In genomic region chr10:3801254-3801653, GRCm38 (mm10) we compare ENCODE assay signal across 26 mouse cellular contexts.
DNase-seq lines count a peak whose midpoint lies in the region; ATAC-seq and TF ChIP-seq lines count a peak whose summit lies in the region.
"Had no signal": no experiment of that assay in that cellular context is flagged by ENCODE, and none has a peak within 500 bp of the region (broad histone marks: within the 10 kb centered on the region; RNA-seq: fewer than 3 reads in every experiment).

No protein-coding gene starts in this region.

- H3K9me3 ChIP-seq in kidney, embryonic 15.5 days (replicated peaks), result no peaks in the 10 kb centered on the region
- H3K9me3 ChIP-seq in CH12.LX (replicated peaks; ENCODE audit: low read length), result no peaks in the 10 kb centered on the region
- H3K9me3 ChIP-seq: embryonic facial prominence, embryonic 13.5 days; forebrain, embryonic 13.5 days; heart, embryonic 15.5 days; liver, embryonic 13.5 days; lung, embryonic 15.5 days; midbrain, embryonic 15.5 days; neural tube, embryonic 15.5 days had no signal

- no peaks in the 10 kb centered on the region for H3K79me2 ChIP-seq in CH12.LX (replicated peaks; ENCODE audit: control insufficient read depth, extremely low read depth, insufficient read depth, poor library complexity, severe bottlenecking)

- H3K4me3 ChIP-seq in gastrocnemius, adult 2 months, result no peak overlapping the region
- no peak overlapping the region for H3K4me3 ChIP-seq in kidney, embryonic 15.5 days (replicated peaks)
- H3K4me3 ChIP-seq in CH12.LX (replicated peaks in 1 of 3; ENCODE audit: low read depth in 2 of 3, low read length in 2 of 3, poor library complexity in 1 of 3), result no peak overlapping the region
- H3K4me3 ChIP-seq: embryonic facial prominence, embryonic 13.5 days; erythroblast, embryonic 14.5 days; forebrain, embryonic 13.5 days; heart, embryonic 15.5 days; liver, embryonic 13.5 days; lung, embryonic 15.5 days; midbrain, embryonic 15.5 days; neural tube, embryonic 15.5 days had no signal

- intact Hi-C loops in gastrocnemius, adult 2 months (cut with DNase I), result no loop called here

- no peak for ATAC-seq in kidney, embryonic 15.5 days (replicated peaks; ENCODE audit: low FRiP score)
- ATAC-seq in Patski, result no peak
- ATAC-seq: forebrain, embryonic 13.5 days; hindbrain, embryonic 16.5 days; midbrain, embryonic 15.5 days had no signal

- TF ChIP-seq CTCF in gastrocnemius, adult 2 months (IDR thresholded peaks at IDR 0.05), result peak; percentile 33
- TF ChIP-seq CTCF in CH12.LX (conservative IDR thresholded peaks at IDR 0.05 in 1 of 2, IDR thresholded peaks at IDR 0.05 in 1 of 2; ENCODE audit: low read depth in 2 of 2, low read length in 2 of 2) (peak in 1 of 2 experiments; percentile 33; a peak in 2 of 4 replicates), Patski (IDR thresholded peaks at IDR 0.05) (peak; percentile 13)

- no peak for TF ChIP-seq EP300 in CH12.LX (IDR thresholded peaks at IDR 0.05; ENCODE audit: low read length)

- TF ChIP-seq RAD21 in CH12.LX (IDR thresholded peaks at IDR 0.05; ENCODE audit: low read depth, low read length), result peak; percentile 24

- WGBS in kidney, embryonic 15.5 days, result 78% methylated on average over 6 of the region's 6 CpGs

- H3K36me3 ChIP-seq in kidney, embryonic 15.5 days, result 0 out of 2 replicates have a peak, but pooled peaks cover 6% of the 10 kb centered on the region
- H3K36me3 ChIP-seq in CH12.LX (replicated peaks in 1 of 2; ENCODE audit: control insufficient read depth in 1 of 2, insufficient read depth in 1 of 2, low read length in 1 of 2), result no peaks in the 10 kb centered on the region
- H3K36me3 ChIP-seq: heart, embryonic 15.5 days; liver, embryonic 13.5 days; lung, embryonic 15.5 days; midbrain, embryonic 15.5 days; neural tube, embryonic 15.5 days had no signal

- H3K4me2 ChIP-seq in kidney, embryonic 15.5 days, result no peak overlapping the region
- H3K4me2 ChIP-seq in CH12.LX (ENCODE audit: insufficient read depth, low read depth, poor library complexity, severe bottlenecking), result no peak overlapping the region
- H3K4me2 ChIP-seq: embryonic facial prominence, embryonic 13.5 days; forebrain, embryonic 13.5 days; heart, embryonic 15.5 days; liver, embryonic 13.5 days; lung, embryonic 15.5 days; midbrain, embryonic 15.5 days; neural tube, embryonic 15.5 days had no signal

- no peak for TF ChIP-seq POLR2A in CH12.LX (IDR thresholded peaks at IDR 0.05; ENCODE audit: low read depth, low read length)

- dilution Hi-C loops in CH12.LX (cut with MboI; ENCODE audit: extremely low pct_ligation_motif_present, extremely low pct_unique_long_range_greater_than_20kb, low sequenced_read_pairs), result no loop called here

- POLR2A ChIA-PET in Patski (lab: Charles Lee), result no interaction called here

- CTCF ChIA-PET in Patski (lab: Charles Lee), result no interaction called here

- in situ Hi-C loops in CH12.LX (cut with MboI; ENCODE audit: low pct_ligation_motif_present, low pct_unique_long_range_greater_than_20kb, low sequenced_read_pairs) (no loop called here), Patski (cut with MboI; ENCODE audit: low pct_unique_long_range_greater_than_20kb) (no loop called here)

- H3K9ac ChIP-seq in kidney, embryonic 15.5 days, result no peak overlapping the region
- no peak overlapping the region for H3K9ac ChIP-seq in CH12.LX (ENCODE audit: insufficient read depth, low read depth)
- H3K9ac ChIP-seq: embryonic facial prominence, embryonic 13.5 days; forebrain, embryonic 13.5 days; heart, embryonic 15.5 days; liver, embryonic 13.5 days; lung, embryonic 15.5 days; midbrain, embryonic 15.5 days; neural tube, embryonic 15.5 days had no signal

- H3K27ac ChIP-seq in gastrocnemius, adult 2 months, result no peak overlapping the region
- H3K27ac ChIP-seq in kidney, embryonic 15.5 days, result no peak overlapping the region
- H3K27ac ChIP-seq in CH12.LX (ENCODE audit: insufficient read depth, low read depth), result no peak overlapping the region
- H3K27ac ChIP-seq: embryonic facial prominence, embryonic 13.5 days; forebrain, embryonic 13.5 days; heart, embryonic 15.5 days; liver, embryonic 13.5 days; lung, embryonic 15.5 days; macrophage; midbrain, embryonic 15.5 days; neural tube, embryonic 15.5 days had no signal

- no peaks in the 10 kb centered on the region for H3K27me3 ChIP-seq in kidney, embryonic 15.5 days
- no peaks in the 10 kb centered on the region for H3K27me3 ChIP-seq in CH12.LX (replicated peaks)
- H3K27me3 ChIP-seq in Patski, result peaks cover 3% of the 10 kb centered on the region
- H3K27me3 ChIP-seq: embryonic facial prominence, embryonic 13.5 days; forebrain, embryonic 13.5 days; heart, embryonic 15.5 days; liver, embryonic 13.5 days; lung, embryonic 15.5 days; midbrain, embryonic 15.5 days; neural tube, embryonic 15.5 days had no signal

- no peak for DNase-seq in gastrocnemius, adult 2 months
- DNase-seq in gastrocnemius, postnatal 4 days (ENCODE audit: low spot score in 2 of 2), result no peak
- peak; percentile 26 for DNase-seq in kidney, postnatal 10 days
- peak; percentile 15 for DNase-seq in CH12.LX (ENCODE audit: extremely low read depth)
- DNase-seq in Patski (ENCODE audit: low read depth, low spot score), result no peak
- no peak for DNase-seq in layer of hippocampus, adult 8-10 months (ENCODE audit: low spot score in 2 of 2)
- no peak for DNase-seq in neural tube, embryonic 10.5 days (ENCODE audit: extremely low spot score, low spot score)
- DNase-seq: adrenal gland, postnatal 25 days; cerebellum, adult 8-10 months; cerebellum, postnatal 36 days; embryo, embryonic 11 days; gastrocnemius, postnatal 10 days; kidney, adult 11 months; kidney, postnatal 14 days; liver, embryonic 13.5 days; thymus, adult 2 months had no signal

- no peaks in the 10 kb centered on the region for H3K4me1 ChIP-seq in kidney, embryonic 15.5 days
- peaks cover 2 to 3% of the 10 kb centered on the region in 2 experiments; a peak in 1 of 4 replicates for H3K4me1 ChIP-seq in CH12.LX (ENCODE audit: control insufficient read depth in 1 of 2, insufficient read depth in 2 of 2)
- H3K4me1 ChIP-seq: forebrain, embryonic 13.5 days; liver, embryonic 13.5 days; lung, embryonic 15.5 days; midbrain, embryonic 15.5 days; neural tube, embryonic 15.5 days had no signal

TF ChIP-seq in CH12.LX, 34 proteins besides CTCF, POLR2A, EP300 and RAD21:
- TF ChIP-seq SMC3 (IDR thresholded peaks at IDR 0.05; ENCODE audit: low read depth, low read length), result peak; percentile 16; the same call in 1 of the 2 replicates
- TF ChIP-seq NRF1 (IDR thresholded peaks at IDR 0.05; ENCODE audit: low read depth, low read length), result no peak

Comparison
In these comparisons a context has a peak if more than half of its experiments do, and no peak if none do; other contexts are left out.
1. DNase-seq: peak in kidney, postnatal 10 days (single experiment) and CH12.LX (single experiment); none in gastrocnemius, adult 2 months (single experiment), gastrocnemius, postnatal 4 days (0 of 2), Patski (single experiment), layer of hippocampus, adult 8-10 months (0 of 2) and neural tube, embryonic 10.5 days (single experiment).